In genomic region chr5:66968059-66968833, GRCm38 (mm10) we compare ENCODE assay signal across 8 mouse cellular contexts.
DNase-seq lines count a peak whose midpoint lies in the region; ATAC-seq lines count a peak whose summit lies in the region.
"Had no signal": no experiment of that assay in that cellular context is flagged by ENCODE, and none has a peak within 500 bp of the region (broad histone marks: within the 10 kb centered on the region; RNA-seq: fewer than 3 reads in every experiment).

No protein-coding gene starts in this region.

- ATAC-seq in heart, embryonic 14.5 days (ENCODE audit: insufficient number of reproducible peaks, insufficient read depth, low FRiP score, low read depth), result peak; percentile 61; the same call in 1 of the 2 replicates
- peak; percentile 84 for ATAC-seq in lung, embryonic 16.5 days (ENCODE audit: low read depth)

- no peaks in the 10 kb centered on the region; the same call in 1 of the 2 replicates for H3K27me3 ChIP-seq in heart, embryonic 14.5 days (ENCODE audit: control insufficient read depth, insufficient read depth, low read length)
- no peaks in the 10 kb centered on the region for H3K27me3 ChIP-seq in lung, embryonic 16.5 days (ENCODE audit: control insufficient read depth, insufficient read depth, low read depth, low read length)

- H3K4me3 ChIP-seq in heart, embryonic 14.5 days (ENCODE audit: control insufficient read depth in 1 of 2, insufficient read depth in 1 of 2, low read depth in 1 of 2, low read length in 2 of 2), result peak overlapping the region; percentile 8 to 29; a peak in 3 of 4 replicates
- peak overlapping the region; percentile 32 for H3K4me3 ChIP-seq in lung, embryonic 16.5 days (ENCODE audit: low read length)

- H3K4me2 ChIP-seq in heart, embryonic 14.5 days (ENCODE audit: low read length), result peak overlapping the region; percentile 65
- H3K4me2 ChIP-seq in lung, embryonic 16.5 days (ENCODE audit: low read depth, low read length), result peak overlapping the region; percentile 58

- H3K4me1 ChIP-seq in heart, embryonic 14.5 days (ENCODE audit: control insufficient read depth in 2 of 2, insufficient read depth in 2 of 2, low read length in 2 of 2), result peaks cover 5 to 14% of the 10 kb centered on the region in 2 experiments
- H3K4me1 ChIP-seq in lung, embryonic 16.5 days (replicated peaks; ENCODE audit: control insufficient read depth, insufficient read depth, low read length), result peaks cover 21% of the 10 kb centered on the region

- H3K9ac ChIP-seq in heart, embryonic 14.5 days (ENCODE audit: low read length), result peak overlapping the region; percentile 64
- peak overlapping the region; percentile 43 for H3K9ac ChIP-seq in lung, embryonic 16.5 days (ENCODE audit: low read length)

- WGBS in heart, embryonic 14.5 days, result 12% methylated on average over 23 of the region's 23 CpGs
- 7% methylated on average over 23 of the region's 23 CpGs for WGBS in lung, embryonic 16.5 days

- peak overlapping the region; percentile 1 to 10; a peak in 2 of 4 replicates for H3K27ac ChIP-seq in heart, embryonic 14.5 days (replicated peaks in 1 of 2; ENCODE audit: control insufficient read depth in 1 of 2, insufficient read depth in 1 of 2, low read depth in 2 of 2, low read length in 2 of 2)
- H3K27ac ChIP-seq in lung, embryonic 16.5 days (ENCODE audit: low read length), result peak overlapping the region; percentile 70
- H3K27ac ChIP-seq: macrophage had no signal

- no peaks in the 10 kb centered on the region for H3K36me3 ChIP-seq in heart, embryonic 14.5 days (ENCODE audit: control insufficient read depth, insufficient read depth, low read length)
- H3K36me3 ChIP-seq in lung, embryonic 16.5 days (ENCODE audit: control insufficient read depth, insufficient read depth, low read length), result peaks cover 4% of the 10 kb centered on the region; the same call in 1 of the 2 replicates

- H3K9me3 ChIP-seq in heart, embryonic 14.5 days (ENCODE audit: control insufficient read depth, low read length), result no peaks in the 10 kb centered on the region
- H3K9me3 ChIP-seq in lung, embryonic 16.5 days (ENCODE audit: control insufficient read depth, low read length), result no peaks in the 10 kb centered on the region

- peak; percentile 13 for DNase-seq in R1 (ENCODE audit: low read depth, low spot score)
- DNase-seq in embryo, embryonic 11 days, result peak; percentile 87
- peak; percentile 62 for DNase-seq in kidney, postnatal 10 days
- peak; percentile 67 to 69 for DNase-seq in right cerebral cortex, postnatal 10 days (ENCODE audit: low spot score in 2 of 2)
- no peak for DNase-seq in urinary bladder, postnatal 10 days (ENCODE audit: low spot score)
